Mouse (Mus musculus) MN1 (cell line): ENCODE data around the gene Eps8l2.

Experiments used
- DNase-seq: peaks from one replicate; pipeline ENCODE4 v3.0.0-alpha.2; 2016; ENCODE audit warnings: low spot score

The Eps8l2 gene

DNA sequence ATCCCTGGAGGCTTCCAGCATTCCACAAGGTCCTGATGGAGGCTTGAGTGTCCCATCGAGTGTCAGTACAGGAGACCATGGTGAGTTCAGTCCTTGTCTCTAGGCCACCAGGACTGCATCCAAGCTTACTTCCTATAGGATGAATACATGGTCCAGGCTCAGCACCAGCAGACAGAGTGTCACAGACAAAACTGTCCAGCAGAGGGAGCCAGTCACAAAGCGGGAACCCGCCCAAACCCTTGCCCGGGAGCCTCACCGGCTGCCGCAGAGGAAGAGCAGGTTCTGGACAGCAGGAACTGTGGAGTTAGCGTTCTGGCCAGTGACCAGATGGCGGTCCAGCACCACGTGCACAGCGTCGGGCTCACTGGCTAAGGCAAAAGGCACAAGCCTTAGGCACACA is 70.2 kb downstream of the Eps8l2 start:
- peak; percentile 91 for DNase-seq

DNA sequence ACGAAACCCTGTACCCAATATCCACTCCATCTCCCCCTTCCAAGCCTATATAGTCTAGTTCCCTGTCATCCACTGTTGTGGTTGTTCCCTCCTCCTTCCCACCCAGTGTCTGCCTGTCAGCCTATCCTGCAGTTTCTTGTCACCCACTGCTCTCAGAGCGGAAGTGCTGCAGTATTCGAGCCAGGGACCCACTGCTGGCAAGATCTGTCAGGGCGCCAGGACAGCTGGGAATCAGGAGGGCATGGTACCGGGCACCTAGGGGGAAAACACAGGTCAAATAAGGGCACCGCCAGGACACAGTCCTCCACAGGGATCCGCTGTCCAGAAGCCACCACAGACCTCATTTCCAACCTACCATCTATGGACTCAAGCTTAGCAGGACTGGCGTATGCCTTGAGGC is 72.0 kb downstream of the Eps8l2 start:
- DNase-seq: no peak

DNA sequence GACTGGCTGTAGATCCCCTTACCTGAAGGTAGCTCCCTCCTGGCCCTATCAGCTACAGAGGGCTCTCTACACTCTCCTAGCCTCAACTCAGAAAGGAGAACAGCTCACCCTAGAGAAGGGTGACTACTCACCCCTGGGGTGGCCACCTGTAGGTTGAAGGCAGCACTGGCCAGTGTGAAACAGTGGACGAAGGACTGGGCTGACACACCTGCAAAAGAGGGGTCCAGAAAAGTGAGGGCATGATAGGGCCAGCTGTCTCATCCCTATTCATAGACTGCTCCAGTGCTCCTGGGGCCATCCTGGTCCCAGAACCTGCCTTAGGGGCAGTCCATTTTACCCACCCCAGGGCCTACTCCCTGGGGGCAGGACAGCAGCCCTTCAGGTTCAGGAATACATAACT is 73.0 kb downstream of the Eps8l2 start:
- DNase-seq: no peak
